Mouse (Mus musculus) hindbrain, embryonic 11.5 days (tissue): ENCODE data around the gene Sema4d. TPM values are rescaled to one million over a fixed set of nuclear protein-coding genes. Genes with fewer than 3 reads are reported as not detected.

ENCODE experiments used
- ATAC-seq: fragments of 200-750 bp; cut with Nextera tagmentation; 2 replicates; pipeline ENCODE4 v1.8.0; 2017; ENCODE audit warnings: mild to moderate bottlenecking, moderate TSS enrichment, moderate library complexity; ENCODE audit not compliant: low FRiP score
- DNase-seq: peaks from one replicate; pipeline ENCODE4 v3.0.0-alpha.2; 2015; ENCODE audit warnings: low spot score
- H3K27ac ChIP-seq: fragments of 300-500 bp; sonication (generic); 2 replicates; pipeline ENCODE4 v1.5.1; 2014; ENCODE audit warnings: mild to moderate bottlenecking, low read depth, low read length
- H3K27me3 ChIP-seq: fragments of 300-500 bp; sonication (generic); 2 replicates; pipeline ENCODE4 v1.6.1; 2014; ENCODE audit warnings: mild to moderate bottlenecking, low read length, moderate library complexity, mixed read lengths; ENCODE audit not compliant: control insufficient read depth, insufficient read depth
- H3K36me3 ChIP-seq: fragments of 300-500 bp; sonication (generic); 2 replicates; pipeline ENCODE4 v1.6.1; 2014; ENCODE audit warnings: mild to moderate bottlenecking, low read length, moderate library complexity, mixed read lengths; ENCODE audit not compliant: control insufficient read depth, insufficient read depth
- H3K4me1 ChIP-seq: fragments of 300-500 bp; sonication (generic); replicated peaks from 2 replicates; pipeline ENCODE4 v1.6.1; 2014; ENCODE audit warnings: low read length, mixed read lengths; ENCODE audit not compliant: control insufficient read depth, insufficient read depth
- H3K4me2 ChIP-seq: fragments of 300-500 bp; sonication (generic); replicated peaks from 2 replicates; pipeline ENCODE4 v1.6.1; 2014; ENCODE audit warnings: mild to moderate bottlenecking, low read depth, low read length
- H3K4me3 ChIP-seq: fragments of 300-500 bp; sonication (generic); 2 replicates; pipeline ENCODE4 v1.5.1; 2014; ENCODE audit warnings: low read depth, low read length
- H3K9ac ChIP-seq: fragments of 300-500 bp; sonication (generic); 2 replicates; pipeline ENCODE4 v1.6.1; 2014; ENCODE audit warnings: low read depth, low read length
- H3K9me3 ChIP-seq: fragments of 300-500 bp; sonication (generic); 2 replicates; pipeline ENCODE4 v1.6.1; 2016; ENCODE audit warnings: low read length; ENCODE audit not compliant: control insufficient read depth
- WGBS: fragments of 180-500 bp; shearing (Covaris S2); extraction: QIAGEN DNeasy Blood & Tissue Kit; methylation state at CpG from one replicate; pipeline ENCODE4 v1.1.7; 2014; 5-methylcytosine and 5-hydroxymethylcytosine counted together
- polyA plus RNA-seq: library from polyadenylated mRNA; unstranded; fragments of >200 nt; fragmentation: Nextera tagmentation; extraction: Ambion mirVana; gene quantifications from 2 replicates; pipeline ENCODE4 v1.2.1, GENCODE M21; 2014

Gene Sema4d
- polyA plus RNA-seq, 1 experiment from 2014 or later, result 3.9 TPM

- 87% methylated on average over 13 of the region's 13 CpGs for WGBS
- no peaks in the 10 kb centered on the region for H3K9me3 ChIP-seq
- H3K36me3 ChIP-seq, result no peaks in the 10 kb centered on the region
- H3K4me1 ChIP-seq, result no peaks in the 10 kb centered on the region; the same call in 1 of the 2 replicates
- H3K27me3 ChIP-seq, result no peaks in the 10 kb centered on the region
- H3K4me3 ChIP-seq, result no peak overlapping the region
- ATAC-seq, result no peak
- no peak for DNase-seq
- no peak overlapping the region for H3K9ac ChIP-seq
- H3K4me2 ChIP-seq, result no peak overlapping the region
- H3K27ac ChIP-seq, result no peak overlapping the region
Observed at GRCm38 (mm10) chr13:51736007-51736911, 57.3 kb downstream of the Sema4d start.

GRCm38 (mm10) chr13:51734556-51734955, 59.0 kb downstream of the Sema4d start:
- Histone ChIP-seq H3K27me3 (no peaks in the 10 kb centered on the region), H3K4me1 (peaks cover 5% of the 10 kb centered on the region), H3K36me3 (no peaks in the 10 kb centered on the region), H3K9ac (no peak overlapping the region), H3K4me3 (no peak overlapping the region), H3K9me3 (no peaks in the 10 kb centered on the region), H3K4me2 (no peak overlapping the region), H3K27ac (no peak overlapping the region)
- 91% methylated on average over 4 of the region's 4 CpGs for WGBS
- no peak for ATAC-seq
- DNase-seq, result no peak

DNA sequence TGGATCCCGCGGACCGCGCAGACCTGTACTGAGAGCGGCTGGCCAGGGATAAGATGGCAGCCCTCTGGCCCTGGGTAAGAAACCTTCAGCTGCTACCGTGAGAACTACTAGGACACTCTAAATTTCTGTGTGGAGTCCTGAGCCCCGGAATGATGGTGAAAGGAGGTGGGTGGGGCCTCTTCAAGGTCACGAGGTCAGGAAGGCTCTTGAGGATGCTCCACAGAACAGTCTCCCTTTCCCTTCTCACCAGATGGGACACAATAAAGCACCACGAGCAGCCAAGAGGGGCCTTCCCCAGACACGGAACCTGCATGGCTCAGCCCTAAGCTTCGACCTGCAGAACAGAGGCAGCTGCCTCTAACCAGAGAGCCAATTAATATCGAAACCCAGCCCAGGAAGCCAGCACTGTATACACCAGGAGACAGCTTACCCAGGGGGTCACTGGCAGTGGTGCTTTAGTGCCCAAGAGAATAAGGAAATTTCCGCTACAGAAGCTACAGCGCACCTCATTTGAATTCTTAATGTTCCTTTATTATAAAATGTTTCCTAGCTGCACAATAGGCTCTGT, 61.4 kb downstream of the Sema4d start:
- Histone ChIP-seq H3K27ac (peak overlapping the region; percentile 25; the same call in 1 of the 2 replicates), H3K4me1 (peaks cover 8% of the 10 kb centered on the region), H3K4me3 (no peak overlapping the region), H3K36me3 (no peaks in the 10 kb centered on the region), H3K9ac (no peak overlapping the region), H3K9me3 (no peaks in the 10 kb centered on the region), H3K27me3 (no peaks in the 10 kb centered on the region), H3K4me2 (no peak overlapping the region)
- 62% methylated on average over 14 of the region's 14 CpGs for WGBS
- ATAC-seq (peak; percentile 52), DNase-seq (no peak)

DNA sequence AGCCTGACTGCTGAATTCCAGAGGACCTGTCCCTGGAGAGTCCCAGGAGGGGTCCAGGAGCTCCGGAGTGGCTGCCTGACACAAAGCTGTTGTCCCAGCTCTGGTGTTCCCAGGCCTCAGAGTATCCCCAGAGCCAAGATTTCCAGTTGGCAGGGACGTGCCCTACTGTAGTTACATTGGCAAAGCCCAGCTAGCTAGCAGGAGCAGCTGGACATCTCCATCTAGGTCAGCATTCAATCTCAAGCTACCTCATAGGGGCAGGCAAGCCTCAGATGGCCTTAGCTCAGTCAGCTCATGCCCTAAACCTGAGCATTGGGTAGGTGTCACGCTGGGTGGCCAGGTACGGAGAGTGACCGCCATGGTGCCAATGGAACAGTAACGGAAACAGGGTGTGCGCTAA, 62.1 kb downstream of the Sema4d start:
- ATAC-seq (no peak), DNase-seq (no peak)
- Histone ChIP-seq H3K27me3 (no peaks in the 10 kb centered on the region), H3K4me3 (no peak overlapping the region), H3K4me2 (no peak overlapping the region), H3K27ac (peak overlapping the region; percentile 25; the same call in 1 of the 2 replicates), H3K4me1 (peaks cover 8% of the 10 kb centered on the region), H3K9ac (no peak overlapping the region), H3K36me3 (no peaks in the 10 kb centered on the region), H3K9me3 (no peaks in the 10 kb centered on the region)
- WGBS, result 93% methylated on average over 7 of the region's 7 CpGs

DNA sequence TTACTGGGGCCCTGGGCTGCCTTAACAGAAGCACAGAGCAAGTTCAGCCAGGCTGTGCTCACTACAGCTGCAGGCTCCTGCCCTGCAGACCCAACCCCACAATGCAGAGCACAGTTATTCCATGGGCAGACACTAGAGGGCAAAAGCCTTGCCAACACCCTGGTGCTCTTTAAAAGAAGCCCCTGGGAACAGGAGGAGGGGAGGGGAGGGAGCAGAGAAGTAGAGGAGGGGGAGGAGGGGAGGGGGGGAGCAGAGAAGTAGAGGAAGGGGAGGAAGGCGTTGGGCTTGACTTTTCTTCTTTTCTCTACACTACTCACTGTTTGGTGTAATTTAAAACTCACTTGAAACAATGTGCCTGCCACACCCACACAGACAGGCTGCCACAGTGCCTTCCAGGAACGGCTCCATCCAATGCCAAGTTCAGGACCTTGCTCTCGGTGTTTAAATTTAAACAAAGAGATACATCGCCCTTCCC, 63.6 kb downstream of the Sema4d start:
- ATAC-seq (peak; percentile 74), DNase-seq (peak; percentile 74)
- no peak overlapping the region for H3K27ac ChIP-seq
- 12% methylated on average over 4 of the region's 4 CpGs for WGBS
- H3K4me1 ChIP-seq, result peaks cover 8% of the 10 kb centered on the region
- no peak overlapping the region for H3K9ac ChIP-seq
- no peak overlapping the region for H3K4me3 ChIP-seq
- no peaks in the 10 kb centered on the region for H3K9me3 ChIP-seq
- H3K27me3 ChIP-seq, result no peaks in the 10 kb centered on the region
- no peak overlapping the region for H3K4me2 ChIP-seq
- no peaks in the 10 kb centered on the region for H3K36me3 ChIP-seq

DNA sequence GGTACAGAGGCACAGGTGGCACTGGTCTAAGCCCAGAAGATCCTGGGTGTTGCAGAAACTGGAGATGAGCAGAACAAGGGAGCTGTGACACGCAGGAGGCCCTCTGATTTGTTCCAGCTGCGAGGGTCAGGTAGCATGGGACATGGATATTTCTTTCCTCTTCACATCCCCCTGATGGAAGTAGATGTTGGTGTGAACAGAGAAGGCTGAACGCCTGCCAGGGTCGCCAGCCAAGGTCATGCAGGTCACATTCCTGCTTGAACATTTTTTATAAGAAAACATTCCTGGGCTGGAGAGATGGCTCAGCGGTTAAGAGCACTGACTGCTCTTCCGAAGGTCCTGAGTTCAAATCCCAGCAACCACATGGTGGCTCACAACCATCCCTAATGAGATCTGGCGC, 66.2 kb downstream of the Sema4d start:
- Histone ChIP-seq H3K9me3 (no peaks in the 10 kb centered on the region), H3K27ac (no peak overlapping the region), H3K27me3 (no peaks in the 10 kb centered on the region), H3K4me1 (peaks cover 8% of the 10 kb centered on the region), H3K4me2 (no peak overlapping the region), H3K36me3 (no peaks in the 10 kb centered on the region), H3K4me3 (no peak overlapping the region), H3K9ac (no peak overlapping the region)
- ATAC-seq (no peak), DNase-seq (no peak)
- WGBS, result 68% methylated on average over 6 of the region's 7 CpGs

- ATAC-seq (no peak), DNase-seq (no peak)
- Histone ChIP-seq H3K4me1 (peaks cover 8% of the 10 kb centered on the region; the same call in 1 of the 2 replicates), H3K27ac (no peak overlapping the region), H3K9me3 (no peaks in the 10 kb centered on the region), H3K9ac (no peak overlapping the region), H3K27me3 (no peaks in the 10 kb centered on the region), H3K36me3 (no peaks in the 10 kb centered on the region), H3K4me3 (no peak overlapping the region), H3K4me2 (no peak overlapping the region)
- 66% methylated on average over 8 of the region's 8 CpGs for WGBS
Observed at GRCm38 (mm10) chr13:51725926-51726574, 67.5 kb downstream of the Sema4d start.

DNA sequence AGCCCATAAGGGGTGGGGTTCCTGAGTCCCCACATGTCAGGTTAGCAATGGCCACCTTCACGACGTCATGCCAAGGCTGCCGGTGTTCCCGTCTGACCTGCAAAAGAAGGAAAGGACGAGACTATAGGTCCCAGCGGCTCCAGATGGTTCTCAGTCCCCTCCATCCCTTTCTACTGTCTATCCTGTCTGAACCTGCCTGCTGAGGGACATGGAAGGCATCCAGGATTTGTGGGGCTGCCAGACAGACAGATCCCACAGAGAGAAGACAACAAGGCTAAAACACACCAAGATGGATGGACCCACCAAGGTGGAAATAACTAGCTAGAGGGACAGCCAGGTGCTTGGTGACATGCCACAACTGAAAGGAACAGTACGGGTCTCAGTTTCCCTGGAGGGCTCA, 68.1 kb downstream of the Sema4d start:
- ATAC-seq (no peak), DNase-seq (no peak)
- Histone ChIP-seq H3K27me3 (no peaks in the 10 kb centered on the region), H3K9ac (no peak overlapping the region), H3K4me2 (no peak overlapping the region), H3K36me3 (no peaks in the 10 kb centered on the region), H3K9me3 (no peaks in the 10 kb centered on the region), H3K27ac (no peak overlapping the region), H3K4me3 (no peak overlapping the region), H3K4me1 (peaks cover 7% of the 10 kb centered on the region; the same call in 1 of the 2 replicates)
- 89% methylated on average over 7 of the region's 7 CpGs for WGBS
